Mouse (Mus musculus): ENCODE results near the gene Fkbp5. TPM values are rescaled to one million over a fixed set of nuclear protein-coding genes. Genes with fewer than 3 reads are reported as not detected.
A peak's percentile ranks its signal among the peaks of the same experiment; 100 is the strongest.
"Not testable (repeated sequence)": the region's sequence is repeated elsewhere in the genome, so short reads cannot be mapped to it uniquely, and the experiment has no call there.

Fkbp5 gene
- polyA plus RNA-seq, 1 experiment from 2014 or later = 12.2 TPM

GRCm38 (mm10) chr17:28419636-28420035 lies 97.7 kb downstream of the Fkbp5 start:
- peaks cover 10% of the 10 kb centered on the region for H3K4me1 ChIP-seq (ENCODE audit: control insufficient read depth, insufficient read depth, low read length)
- WGBS = 83% methylated on average over 6 of the region's 6 CpGs
- H3K27ac ChIP-seq (replicated peaks; ENCODE audit: low read depth, low read length) = no peak overlapping the region
- no peak for ATAC-seq (ENCODE audit: insufficient number of reproducible peaks, low FRiP score, low TSS enrichment, low read depth)
- no peak for DNase-seq (ENCODE audit: low spot score)
- no peaks in the 10 kb centered on the region for H3K9me3 ChIP-seq (ENCODE audit: control insufficient read depth, low read length)
- H3K4me3 ChIP-seq (ENCODE audit: low read depth, low read length) = no peak overlapping the region
- H3K27me3 ChIP-seq (ENCODE audit: control insufficient read depth, insufficient read depth, low read length) = no peaks in the 10 kb centered on the region
- H3K9ac ChIP-seq (ENCODE audit: low read length) = no peak overlapping the region
- no peak overlapping the region for H3K4me2 ChIP-seq (ENCODE audit: low read depth, severe bottlenecking)
- peaks cover 3% of the 10 kb centered on the region; the same call in 1 of the 2 replicates for H3K36me3 ChIP-seq (ENCODE audit: control insufficient read depth, insufficient read depth, low read length)

GRCm38 (mm10) chr17:28418954-28419353 lies 98.4 kb downstream of the Fkbp5 start:
- no peaks in the 10 kb centered on the region for H3K9me3 ChIP-seq (ENCODE audit: control insufficient read depth, low read length)
- H3K4me2 ChIP-seq (ENCODE audit: low read depth, severe bottlenecking) = no peak overlapping the region
- DNase-seq (ENCODE audit: low spot score) = peak; percentile 34
- no peaks in the 10 kb centered on the region for H3K27me3 ChIP-seq (ENCODE audit: control insufficient read depth, insufficient read depth, low read length)
- H3K27ac ChIP-seq (replicated peaks; ENCODE audit: low read depth, low read length) = no peak overlapping the region
- no peak for ATAC-seq (ENCODE audit: insufficient number of reproducible peaks, low FRiP score, low TSS enrichment, low read depth)
- H3K4me1 ChIP-seq (ENCODE audit: control insufficient read depth, insufficient read depth, low read length) = peaks cover 10% of the 10 kb centered on the region
- H3K4me3 ChIP-seq (ENCODE audit: low read depth, low read length) = no peak overlapping the region
- no peak overlapping the region for H3K9ac ChIP-seq (ENCODE audit: low read length)
- 89% methylated on average over 1 of the region's 1 CpGs for WGBS
- H3K36me3 ChIP-seq (ENCODE audit: control insufficient read depth, insufficient read depth, low read length) = peaks cover 3% of the 10 kb centered on the region; the same call in 1 of the 2 replicates

DNA sequence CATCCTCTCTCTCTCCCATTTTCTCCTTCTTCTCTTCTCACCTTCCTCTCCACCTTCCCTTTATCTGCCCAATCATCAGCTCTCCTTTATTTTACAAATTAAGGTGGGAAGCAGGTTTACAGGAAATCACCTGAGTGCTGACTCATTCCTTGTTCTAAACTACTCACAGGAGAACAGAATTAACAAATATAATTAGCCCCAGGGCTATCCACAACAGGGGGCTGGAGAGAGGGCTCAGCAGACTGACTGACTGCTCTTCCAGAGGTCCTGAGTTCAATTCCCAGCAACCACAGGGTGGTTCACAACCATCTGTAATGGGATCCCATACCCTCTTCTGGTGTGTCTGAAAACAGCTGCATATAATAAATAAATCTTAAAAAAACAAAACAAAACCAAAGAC lies 98.8 kb downstream of the Fkbp5 start:
- DNase-seq (ENCODE audit: low spot score); ATAC-seq (ENCODE audit: insufficient number of reproducible peaks, low FRiP score, low TSS enrichment, low read depth); H3K27ac ChIP-seq (replicated peaks; ENCODE audit: low read depth, low read length); H3K36me3 ChIP-seq (ENCODE audit: control insufficient read depth, insufficient read depth, low read length); H3K27me3 ChIP-seq (ENCODE audit: control insufficient read depth, insufficient read depth, low read length); H3K4me2 ChIP-seq (ENCODE audit: low read depth, severe bottlenecking); H3K9me3 ChIP-seq (ENCODE audit: control insufficient read depth, low read length); H3K4me3 ChIP-seq (ENCODE audit: low read depth, low read length); H3K9ac ChIP-seq (ENCODE audit: low read length); H3K4me1 ChIP-seq (ENCODE audit: control insufficient read depth, insufficient read depth, low read length): not testable (repeated sequence)

- no peak overlapping the region for H3K27ac ChIP-seq (replicated peaks; ENCODE audit: low read depth, low read length)
- DNase-seq (ENCODE audit: low spot score) = no peak
- WGBS = 95% methylated on average over 5 of the region's 5 CpGs
- no peaks in the 10 kb centered on the region for H3K27me3 ChIP-seq (ENCODE audit: control insufficient read depth, insufficient read depth, low read length)
- H3K4me3 ChIP-seq (ENCODE audit: low read depth, low read length) = no peak overlapping the region
- peaks cover 10% of the 10 kb centered on the region for H3K4me1 ChIP-seq (ENCODE audit: control insufficient read depth, insufficient read depth, low read length)
- peaks cover 3% of the 10 kb centered on the region; the same call in 1 of the 2 replicates for H3K36me3 ChIP-seq (ENCODE audit: control insufficient read depth, insufficient read depth, low read length)
- no peak overlapping the region for H3K4me2 ChIP-seq (ENCODE audit: low read depth, severe bottlenecking)
- no peak overlapping the region for H3K9ac ChIP-seq (ENCODE audit: low read length)
- ATAC-seq (ENCODE audit: insufficient number of reproducible peaks, low FRiP score, low TSS enrichment, low read depth) = no peak
- no peaks in the 10 kb centered on the region for H3K9me3 ChIP-seq (ENCODE audit: control insufficient read depth, low read length)
Observed at GRCm38 (mm10) chr17:28417771-28418170, 99.6 kb downstream of the Fkbp5 start.

DNA sequence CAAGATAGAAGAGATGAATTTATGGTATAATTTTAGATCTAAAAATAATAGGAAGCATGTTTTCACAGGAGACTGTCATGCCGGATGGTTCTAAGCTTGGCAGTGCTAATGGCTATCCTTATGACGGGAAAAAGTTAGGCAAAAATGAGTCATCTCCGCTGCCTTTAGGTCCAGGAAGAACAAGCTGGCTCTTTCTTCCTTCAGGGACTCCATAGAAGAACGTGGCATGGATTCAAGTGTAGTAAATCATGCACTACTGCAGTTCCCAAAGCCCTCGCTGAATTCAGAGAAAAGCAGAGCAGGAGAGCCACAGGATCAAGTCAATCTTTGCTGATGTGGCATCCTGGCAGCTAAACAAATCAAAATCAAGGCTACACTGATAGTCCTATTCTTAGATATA lies 102.1 kb downstream of the Fkbp5 start:
- Histone ChIP-seq H3K9ac (ENCODE audit: low read length) (no peak overlapping the region), H3K27ac (replicated peaks; ENCODE audit: low read depth, low read length) (no peak overlapping the region), H3K4me2 (ENCODE audit: low read depth, severe bottlenecking) (no peak overlapping the region), H3K27me3 (ENCODE audit: control insufficient read depth, insufficient read depth, low read length) (no peaks in the 10 kb centered on the region), H3K36me3 (ENCODE audit: control insufficient read depth, insufficient read depth, low read length) (no peaks in the 10 kb centered on the region), H3K4me1 (ENCODE audit: control insufficient read depth, insufficient read depth, low read length) (peaks cover 3% of the 10 kb centered on the region), H3K4me3 (ENCODE audit: low read depth, low read length) (no peak overlapping the region), H3K9me3 (ENCODE audit: control insufficient read depth, low read length) (no peaks in the 10 kb centered on the region)
- DNase-seq (ENCODE audit: low spot score) (no peak), ATAC-seq (ENCODE audit: insufficient number of reproducible peaks, low FRiP score, low TSS enrichment, low read depth) (no peak)
- WGBS = 91% methylated on average over 5 of the region's 5 CpGs

DNA sequence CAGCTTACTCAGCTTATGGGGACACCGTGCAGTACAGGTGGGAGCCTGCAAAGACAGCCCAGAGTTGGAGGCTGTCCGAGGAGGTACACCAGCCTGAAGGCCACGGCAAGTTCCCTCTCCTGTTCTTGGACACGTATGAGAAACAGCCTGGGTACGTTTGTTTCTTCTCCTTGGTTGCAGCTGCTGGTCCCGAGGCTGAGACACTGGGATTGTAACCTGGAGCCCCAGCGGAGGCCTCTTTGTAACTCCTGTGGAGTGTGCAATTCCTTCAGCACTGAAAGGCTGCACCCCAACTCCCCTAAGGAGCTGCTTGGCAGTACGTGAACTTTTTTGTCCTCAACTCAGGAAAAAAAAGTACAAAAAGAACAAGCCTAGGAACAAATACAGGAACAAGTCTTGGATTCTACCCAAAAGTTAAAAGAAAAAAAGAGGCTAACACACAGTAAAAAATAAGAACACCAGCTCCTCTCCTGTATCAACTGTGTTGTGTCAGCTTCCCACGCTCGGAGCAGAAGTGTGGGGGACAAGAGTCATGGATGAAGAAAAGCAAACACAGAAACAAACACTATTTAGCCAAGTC lies 105.9 kb downstream of the Fkbp5 start:
- WGBS = 89% methylated on average over 10 of the region's 10 CpGs
- no peak overlapping the region for H3K4me3 ChIP-seq (ENCODE audit: low read depth, low read length)
- H3K27ac ChIP-seq (replicated peaks; ENCODE audit: low read depth, low read length) = no peak overlapping the region

GRCm38 (mm10) chr17:28410731-28411130 lies 106.6 kb downstream of the Fkbp5 start:
- peaks cover 3% of the 10 kb centered on the region; the same call in 1 of the 2 replicates for H3K36me3 ChIP-seq (ENCODE audit: control insufficient read depth, insufficient read depth, low read length)
- no peak overlapping the region for H3K27ac ChIP-seq (replicated peaks; ENCODE audit: low read depth, low read length)
- H3K4me3 ChIP-seq (ENCODE audit: low read depth, low read length) = no peak overlapping the region
- H3K27me3 ChIP-seq (ENCODE audit: control insufficient read depth, insufficient read depth, low read length) = no peaks in the 10 kb centered on the region
- H3K4me1 ChIP-seq (ENCODE audit: control insufficient read depth, insufficient read depth, low read length) = no peaks in the 10 kb centered on the region
- no peaks in the 10 kb centered on the region for H3K9me3 ChIP-seq (ENCODE audit: control insufficient read depth, low read length)
- DNase-seq (ENCODE audit: low spot score) (no peak), ATAC-seq (ENCODE audit: insufficient number of reproducible peaks, low FRiP score, low TSS enrichment, low read depth) (no peak)
- no peak overlapping the region for H3K4me2 ChIP-seq (ENCODE audit: low read depth, severe bottlenecking)
- no peak overlapping the region for H3K9ac ChIP-seq (ENCODE audit: low read length)
- WGBS = 86% methylated on average over 4 of the region's 4 CpGs

More for the DNA sequence above, 105.9 kb downstream of the Fkbp5 start:
- H3K36me3 ChIP-seq (ENCODE audit: control insufficient read depth, insufficient read depth, low read length) = no peaks in the 10 kb centered on the region
- ATAC-seq (ENCODE audit: insufficient number of reproducible peaks, low FRiP score, low TSS enrichment, low read depth) = no peak
- no peak overlapping the region for H3K4me2 ChIP-seq (ENCODE audit: low read depth, severe bottlenecking)
- no peak overlapping the region for H3K9ac ChIP-seq (ENCODE audit: low read length)
- no peaks in the 10 kb centered on the region for H3K4me1 ChIP-seq (ENCODE audit: control insufficient read depth, insufficient read depth, low read length)
- H3K27me3 ChIP-seq (ENCODE audit: control insufficient read depth, insufficient read depth, low read length) = no peaks in the 10 kb centered on the region
- no peak for DNase-seq (ENCODE audit: low spot score)
- H3K9me3 ChIP-seq (ENCODE audit: control insufficient read depth, low read length) = no peaks in the 10 kb centered on the region

DNA sequence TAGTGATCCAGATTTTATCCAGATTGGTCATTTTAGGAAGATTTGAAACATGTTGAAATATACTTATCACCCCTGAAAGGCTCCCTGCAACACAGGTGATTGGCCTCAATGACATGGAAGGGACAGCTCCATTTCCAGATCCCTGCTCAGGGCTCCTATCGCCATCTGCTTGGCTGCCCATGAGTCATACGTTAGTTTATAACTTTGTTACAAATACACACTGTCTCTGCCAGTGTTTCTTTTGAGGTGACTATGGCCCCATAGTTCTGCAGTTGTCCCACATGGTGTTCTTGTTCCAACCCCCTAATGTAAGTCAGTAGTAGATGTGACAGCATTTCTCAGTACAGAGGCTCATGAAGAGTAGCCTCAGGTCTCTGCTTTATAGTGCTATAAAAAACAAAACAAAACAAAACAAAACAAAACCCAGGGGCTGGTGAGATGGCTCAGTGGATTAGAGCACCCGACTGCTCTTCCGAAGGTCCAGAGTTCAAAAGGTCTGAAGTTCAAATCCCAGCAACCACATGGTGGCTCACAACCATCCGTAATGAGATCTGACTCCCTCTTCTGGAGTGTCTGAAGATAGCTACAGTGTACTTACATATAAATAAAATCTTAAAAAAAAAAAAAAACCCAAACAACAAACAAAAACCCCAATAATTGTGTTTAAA lies 108.9 kb downstream of the Fkbp5 start:
- H3K9ac ChIP-seq (ENCODE audit: low read length) = no peak overlapping the region
- H3K27me3 ChIP-seq (ENCODE audit: control insufficient read depth, insufficient read depth, low read length) = no peaks in the 10 kb centered on the region
- H3K4me3 ChIP-seq (ENCODE audit: low read depth, low read length) = no peak overlapping the region
- H3K27ac ChIP-seq (replicated peaks; ENCODE audit: low read depth, low read length) = no peak overlapping the region
- ATAC-seq (ENCODE audit: insufficient number of reproducible peaks, low FRiP score, low TSS enrichment, low read depth) (no peak), DNase-seq (ENCODE audit: low spot score) (no peak)
- no peaks in the 10 kb centered on the region for H3K9me3 ChIP-seq (ENCODE audit: control insufficient read depth, low read length)
- no peaks in the 10 kb centered on the region for H3K4me1 ChIP-seq (ENCODE audit: control insufficient read depth, insufficient read depth, low read length)
- 69% methylated on average over 5 of the region's 5 CpGs for WGBS
- no peak overlapping the region for H3K4me2 ChIP-seq (ENCODE audit: low read depth, severe bottlenecking)
- H3K36me3 ChIP-seq (ENCODE audit: control insufficient read depth, insufficient read depth, low read length) = peaks cover 4% of the 10 kb centered on the region; the same call in 1 of the 2 replicates

Measured in limb, embryonic 11.5 days (tissue).